Mouse (Mus musculus): ENCODE measurements around the gene 9930022D16Rik. TPM values are rescaled to one million over a fixed set of nuclear protein-coding genes. Genes with fewer than 3 reads are reported as not detected.

Gene 9930022D16Rik
- total RNA-seq, 2 experiments from 2014 or later = not detected

DNA sequence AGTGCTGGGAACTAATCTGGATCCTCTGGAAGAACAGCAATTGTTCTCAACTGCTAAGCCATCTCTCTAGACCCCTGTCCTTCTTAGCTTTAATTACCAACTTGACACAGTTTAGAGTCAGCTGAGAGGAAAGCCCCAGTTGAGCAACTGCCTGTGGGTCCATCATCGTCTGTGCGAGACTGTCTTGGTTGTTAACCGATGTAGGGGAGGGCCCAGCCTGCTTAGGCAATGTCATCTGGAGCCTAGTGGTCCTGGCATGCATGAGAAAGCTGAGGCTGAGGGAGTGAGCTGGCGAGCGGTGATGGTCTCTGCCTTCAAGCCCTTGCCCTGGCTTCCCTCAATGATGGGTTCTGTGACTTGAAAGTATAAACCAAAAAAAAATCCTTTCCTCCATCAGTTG, 1.1 kb downstream of the 9930022D16Rik start:
- intact Hi-C loops (cut with DNase I) = no loop called here
- no peak for DNase-seq (ENCODE audit: low spot score)

GRCm38 (mm10) chr11:109416709-109417420, 3.1 kb downstream of the 9930022D16Rik start:
- DNase-seq (ENCODE audit: low spot score) = no peak
- intact Hi-C loops (cut with DNase I) = no loop called here

DNA sequence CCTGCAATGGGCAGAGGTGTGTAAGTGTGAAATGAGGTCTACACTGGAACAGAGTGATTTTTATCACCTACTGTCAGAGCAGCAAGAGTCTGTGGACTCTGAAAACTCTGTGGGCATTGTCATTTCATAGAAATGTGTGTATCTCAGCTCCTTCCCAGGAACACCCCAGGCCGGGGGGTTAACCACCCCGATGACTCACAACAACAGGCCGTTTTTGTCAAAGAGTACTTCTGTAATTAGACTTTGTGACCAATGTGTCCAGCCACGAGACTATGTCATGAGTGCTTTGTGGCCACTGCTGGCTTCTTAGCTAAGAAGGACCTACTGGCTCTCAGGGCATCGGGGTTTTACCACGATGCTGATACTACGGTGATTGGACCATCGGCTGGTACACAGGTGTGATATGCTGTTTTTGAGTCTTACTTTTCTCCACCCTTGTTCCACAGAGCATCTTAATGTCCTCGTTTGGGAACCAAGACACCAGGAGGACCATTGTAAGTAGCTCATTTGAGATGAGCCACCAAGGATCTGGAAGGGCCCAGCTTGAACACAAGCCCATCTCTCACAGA, 3.8 kb downstream of the 9930022D16Rik start:
- intact Hi-C loops (cut with DNase I) = no loop called here
- DNase-seq (ENCODE audit: low spot score) = no peak

DNA sequence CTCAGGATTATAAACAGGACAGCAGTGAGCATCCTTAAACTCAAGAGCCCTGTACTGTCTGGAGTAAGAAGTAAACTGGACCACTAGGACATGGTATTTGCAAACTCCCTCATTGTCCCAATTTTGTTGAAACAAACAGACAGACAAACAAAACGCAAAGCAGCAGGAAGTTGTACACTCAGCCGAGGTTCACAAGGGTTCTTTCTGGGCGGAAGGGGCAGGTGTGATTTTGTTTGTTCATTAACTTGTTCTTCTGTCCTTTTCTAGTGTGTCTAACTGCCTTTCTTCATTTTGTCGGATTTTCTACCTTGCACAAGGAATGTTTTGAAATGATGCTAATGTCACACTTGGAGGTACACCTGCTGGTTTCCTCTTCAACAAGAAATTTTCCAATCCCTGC, 5.7 kb downstream of the 9930022D16Rik start:
- DNase-seq (ENCODE audit: low spot score) = no peak
- intact Hi-C loops (cut with DNase I) = no loop called here

DNA sequence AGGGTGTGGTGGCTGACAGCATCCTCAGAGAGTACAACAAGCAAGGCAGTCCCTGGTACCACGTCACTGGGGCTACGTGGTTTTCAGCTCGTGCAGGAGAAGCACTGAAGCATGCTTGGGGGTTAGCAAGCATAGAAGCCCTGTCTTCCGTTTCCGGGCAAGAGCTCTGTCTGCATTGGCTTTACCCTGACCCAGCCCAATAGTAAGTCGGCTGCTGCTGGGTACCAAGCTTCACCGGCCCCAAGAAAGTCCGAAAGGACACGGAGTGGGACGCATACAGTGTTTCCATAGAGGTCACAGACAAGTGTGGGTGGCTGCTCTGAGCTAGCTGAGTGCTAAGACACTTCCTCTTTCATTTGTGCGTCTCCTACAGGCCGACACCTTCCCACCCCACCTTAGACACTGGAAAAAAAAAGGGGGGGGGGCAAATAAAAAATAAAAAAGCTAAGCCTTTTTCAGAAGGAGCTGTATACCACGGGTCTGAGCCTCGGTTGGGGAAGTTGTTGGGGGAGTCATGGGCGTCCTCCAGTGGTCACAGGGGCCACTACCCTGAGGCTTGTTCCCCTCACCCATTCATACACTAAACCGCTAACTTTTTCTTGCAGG, 6.3 kb downstream of the 9930022D16Rik start:
- DNase-seq (ENCODE audit: low spot score) = no peak
- intact Hi-C loops (cut with DNase I) = loop anchor here (5.0 kb wide), 3 partner anchors 38 to 173 kb away; no protein-coding TSS in a partner anchor

- intact Hi-C loops (cut with DNase I) = loop anchor here (5.0 kb wide), 3 partner anchors 38 to 173 kb away; no protein-coding TSS in a partner anchor
- DNase-seq (ENCODE audit: low spot score) = no peak
These were observed 6.8 kb downstream of the 9930022D16Rik start for GRCm38 (mm10) chr11:109420567-109420962.

GRCm38 (mm10) chr11:109421205-109421604, 7.5 kb downstream of the 9930022D16Rik start:
- no peak for DNase-seq (ENCODE audit: low spot score)
- intact Hi-C loops (cut with DNase I) = loop anchor here (5.0 kb wide), 3 partner anchors 39 to 174 kb away; no protein-coding TSS in a partner anchor

DNA sequence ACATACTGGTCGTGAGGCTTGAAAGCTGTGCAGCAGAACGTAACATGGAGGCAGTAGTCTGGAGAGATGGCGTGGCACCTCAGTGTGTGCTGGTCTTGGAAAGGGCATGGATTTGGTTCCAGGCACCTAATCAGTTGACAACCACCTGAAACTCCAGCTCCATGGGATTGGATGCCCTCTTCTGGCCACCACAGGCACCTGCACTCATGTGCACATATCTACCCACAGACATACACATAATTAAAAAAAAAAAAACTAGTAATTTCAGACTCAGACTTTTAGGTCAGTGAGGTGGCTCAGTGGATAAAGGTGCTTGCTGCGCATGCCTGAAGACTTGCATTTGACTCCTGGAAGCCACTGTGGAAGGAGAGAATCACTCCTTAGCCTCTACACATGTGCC, 8.5 kb downstream of the 9930022D16Rik start:
- DNase-seq (ENCODE audit: low spot score) = no peak
- intact Hi-C loops (cut with DNase I) = loop anchor here (5.0 kb wide), 3 partner anchors 40 to 175 kb away; no protein-coding TSS in a partner anchor

GRCm38 (mm10) chr11:109423294-109423693, 9.6 kb downstream of the 9930022D16Rik start:
- no peak for DNase-seq (ENCODE audit: low spot score)
- intact Hi-C loops (cut with DNase I) = loop anchor here (5.0 kb wide), 3 partner anchors 41 to 176 kb away; no protein-coding TSS in a partner anchor

- peak; percentile 97 for DNase-seq (ENCODE audit: low spot score)
- intact Hi-C loops (cut with DNase I) = loop anchor here (1.0 to 2.0 kb wide), 2 partner anchors 63 to 94 kb away; partner anchors contain the start of gene Gna13
These were observed 11.9 kb downstream of the 9930022D16Rik start, which contains the start of gene Amz2 for GRCm38 (mm10) chr11:109425392-109426271. Gene Amz2 (plus strand): TSS chr11:109425946.

DNA sequence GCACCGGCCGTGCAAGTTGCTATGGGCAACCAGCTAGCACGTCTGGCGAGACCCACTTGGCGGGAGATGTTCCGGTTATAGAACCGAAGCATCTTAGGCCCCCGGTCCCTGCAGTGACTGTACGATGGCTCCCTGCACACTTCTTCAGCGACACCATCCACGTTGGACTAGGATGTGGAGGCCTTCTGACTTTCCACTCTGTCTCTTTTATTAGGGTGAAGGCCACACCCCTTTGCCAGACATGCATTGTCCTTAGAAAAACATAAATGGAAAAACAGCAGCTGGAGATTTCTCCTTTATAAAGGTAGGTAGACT, 12.5 kb downstream of the 9930022D16Rik start:
- intact Hi-C loops (cut with DNase I) = no loop called here
- DNase-seq (ENCODE audit: low spot score) = no peak

- no peak for DNase-seq (ENCODE audit: low spot score)
- intact Hi-C loops (cut with DNase I) = no loop called here
These were observed 13.6 kb downstream of the 9930022D16Rik start for GRCm38 (mm10) chr11:109427353-109427752.

DNA sequence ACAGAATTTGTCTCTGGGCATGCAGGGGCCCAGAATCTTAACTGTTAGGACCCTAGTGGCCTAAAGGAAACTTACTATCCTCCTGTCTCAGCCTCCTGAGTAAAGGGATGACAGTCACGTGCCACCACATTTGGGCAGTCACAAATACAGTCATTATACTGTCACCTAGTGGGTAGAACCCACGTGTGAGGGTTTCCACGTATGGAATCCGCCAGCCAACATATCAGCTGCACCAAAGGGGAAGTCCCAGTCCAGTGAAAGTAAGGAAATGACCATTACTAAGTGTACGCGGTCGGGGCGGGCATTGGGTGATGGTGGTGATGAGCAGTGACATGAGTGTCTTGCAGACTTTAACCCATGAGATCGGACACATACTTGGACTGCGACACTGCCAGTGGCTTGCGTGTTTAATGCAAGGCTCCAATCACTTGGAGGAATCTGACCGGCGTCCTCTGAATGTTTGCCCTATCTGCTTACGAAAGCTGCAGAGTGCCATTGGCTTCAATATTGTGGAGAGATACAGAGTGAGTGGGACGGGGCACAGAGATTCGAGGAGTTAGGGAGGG, 20.6 kb downstream of the 9930022D16Rik start:
- intact Hi-C loops (cut with DNase I) = no loop called here

DNA sequence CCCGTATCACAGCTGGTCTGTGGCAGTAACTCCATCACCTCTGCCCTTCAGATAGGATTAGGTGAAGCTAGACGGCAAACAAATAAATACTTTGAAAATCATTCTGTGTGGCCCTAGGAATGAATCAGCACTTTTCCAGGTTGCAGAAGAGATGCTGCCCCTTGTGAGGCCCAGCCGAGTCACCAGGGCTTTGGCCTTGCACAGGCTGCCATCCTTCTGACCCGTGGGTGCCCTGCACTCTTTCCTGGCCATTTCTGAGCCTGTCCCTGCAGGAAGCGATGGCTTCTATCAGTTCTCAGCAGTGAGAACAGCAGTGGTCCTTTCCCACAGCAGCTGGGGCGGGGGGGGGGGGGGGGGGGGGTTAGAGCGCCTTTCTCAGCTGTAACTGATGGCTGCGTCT, 23.2 kb downstream of the 9930022D16Rik start:
- intact Hi-C loops (cut with DNase I) = no loop called here

More for the DNA sequence above, 20.6 kb downstream of the 9930022D16Rik start:
- no peak for DNase-seq (ENCODE audit: low spot score)

GRCm38 (mm10) chr11:109439209-109439608, 25.5 kb downstream of the 9930022D16Rik start:
- no peak for DNase-seq (ENCODE audit: low spot score)
- intact Hi-C loops (cut with DNase I) = no loop called here

More for the DNA sequence above, 23.2 kb downstream of the 9930022D16Rik start:
- DNase-seq (ENCODE audit: low spot score) = no peak

DNA sequence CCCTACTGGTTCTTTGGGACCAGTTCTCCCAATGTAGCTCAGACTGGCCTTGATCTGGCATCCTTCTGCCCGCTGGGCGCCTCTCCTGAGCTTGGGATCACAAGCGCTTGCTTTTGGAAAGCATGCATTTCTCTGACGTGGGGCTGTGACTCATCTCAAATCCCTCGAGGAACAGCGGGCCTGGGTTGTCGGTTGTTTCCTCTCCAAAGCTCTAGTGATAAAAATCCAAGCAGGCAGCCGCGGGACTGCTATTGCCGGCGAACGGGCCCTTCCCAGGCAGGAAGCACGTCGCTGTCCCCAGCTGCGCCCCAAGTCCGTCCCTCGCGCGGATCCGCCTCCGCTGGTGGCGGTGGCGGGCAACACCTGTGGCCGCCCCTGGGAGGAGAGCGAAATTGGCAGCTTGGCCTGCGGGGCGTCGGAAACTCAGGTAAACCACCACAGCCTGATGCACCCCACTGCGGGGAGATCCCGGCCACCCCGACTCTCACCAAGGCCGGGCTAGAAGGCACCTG, 26.2 kb downstream of the 9930022D16Rik start:
- DNase-seq (ENCODE audit: low spot score) = peak; percentile 78
- intact Hi-C loops (cut with DNase I) = loop anchor here (5.0 to 10.0 kb wide), 2 partner anchors 108 to 175 kb away; partner anchors contain the start of gene Wipi1

- intact Hi-C loops (cut with DNase I) = loop anchor here (5.0 to 10.0 kb wide), 2 partner anchors 108 to 174 kb away; partner anchors contain the start of gene Wipi1
- DNase-seq (ENCODE audit: low spot score) = no peak
These were observed 26.9 kb downstream of the 9930022D16Rik start for GRCm38 (mm10) chr11:109440641-109441040.

- no peak for DNase-seq (ENCODE audit: low spot score)
- intact Hi-C loops (cut with DNase I) = loop anchor here (5.0 to 10.0 kb wide), 2 partner anchors 109 to 174 kb away; partner anchors contain the start of gene Wipi1
These were observed 27.4 kb downstream of the 9930022D16Rik start for GRCm38 (mm10) chr11:109441119-109441518.

- intact Hi-C loops (cut with DNase I) = loop anchor here (5.0 to 10.0 kb wide), 2 partner anchors 110 to 173 kb away; partner anchors contain the start of gene Wipi1
- no peak for DNase-seq (ENCODE audit: low spot score)
These were observed 28.5 kb downstream of the 9930022D16Rik start for GRCm38 (mm10) chr11:109442166-109442730.

Measured in heart, postnatal 25 days (tissue).